Mouse (Mus musculus): Measurements from ENCODE around the gene Nxf1.

DNA sequence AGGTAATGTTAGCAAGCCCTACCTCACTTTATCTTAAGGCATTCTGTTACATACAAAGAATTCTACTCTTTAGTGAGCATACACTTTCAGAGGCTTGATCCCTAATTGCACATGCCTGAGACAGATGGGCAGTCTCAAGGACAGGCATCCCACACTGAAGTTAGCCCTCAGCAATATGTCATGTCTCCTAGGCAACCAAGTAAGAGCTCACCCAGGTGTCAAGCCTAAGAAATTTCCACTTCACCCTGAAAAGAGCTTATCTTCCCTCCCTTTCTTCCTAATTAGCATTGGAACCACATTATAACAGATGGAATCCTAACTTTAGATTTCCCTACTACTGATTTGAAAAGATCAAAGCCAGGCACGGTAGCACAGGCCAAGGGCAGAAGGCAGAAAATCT, 32.3 kb downstream of the Nxf1 start:
- no peak for TF ChIP-seq CTCF (IDR thresholded peaks at IDR 0.05; ENCODE audit: low read depth)
- TF ChIP-seq EP300 (optimal IDR thresholded peaks at IDR 0.05): no peak

Data from stomach, postnatal 0 days (tissue).